Mouse (Mus musculus) adrenal gland, postnatal 10 days (tissue): ENCODE measurements around the gene Gm9789. TPM values are rescaled to one million over a fixed set of nuclear protein-coding genes. Genes with fewer than 3 reads are reported as not detected.
"Not testable (repeated sequence)": the region's sequence is repeated elsewhere in the genome, so short reads cannot be mapped to it uniquely, and the experiment has no call there.

ENCODE experiments used
- DNase-seq: peaks from one replicate; pipeline ENCODE4 v3.0.0; 2021; ENCODE audit warnings: mixed read lengths
- long read RNA-seq, 2 experiments: library from polyadenylated mRNA; stranded (forward); transcript quantifications; one replicate each; pipeline ENCODE4 v2.0.0; 2021
- total RNA-seq, 2 experiments: library from RNA; stranded (reverse); gene quantifications; 2 replicates each; pipeline ENCODE4 v1.2.3; 2021

Gm9789 gene
- total RNA-seq: not detected
- long read RNA-seq, experiment 1: 0 reads
- long read RNA-seq, experiment 2: 0 reads

GRCm38 (mm10) chr16:89157652-89158051 is at the start of gene Gm9789:
Gm9789 (plus strand) TSS chr16:89157952.
- DNase-seq: no peak

- DNase-seq: no peak
Observed at GRCm38 (mm10) chr16:89140551-89140950, 17.2 kb upstream of the Gm9789 start, which contains the start of gene Gm6358. Gm6358 (plus strand) TSS chr16:89140851.

GRCm38 (mm10) chr16:89150786-89151185 is 7.0 kb upstream of the Gm9789 start, which contains the start of gene Gm10061:
Gm10061 (plus strand) TSS chr16:89151086.
- DNase-seq: no peak

- not testable (repeated sequence) for DNase-seq
Observed at GRCm38 (mm10) chr16:89169190-89169589, 11.4 kb downstream of the Gm9789 start, which contains the start of gene Gm7735. Gm7735 (plus strand) TSS chr16:89169490.

DNA sequence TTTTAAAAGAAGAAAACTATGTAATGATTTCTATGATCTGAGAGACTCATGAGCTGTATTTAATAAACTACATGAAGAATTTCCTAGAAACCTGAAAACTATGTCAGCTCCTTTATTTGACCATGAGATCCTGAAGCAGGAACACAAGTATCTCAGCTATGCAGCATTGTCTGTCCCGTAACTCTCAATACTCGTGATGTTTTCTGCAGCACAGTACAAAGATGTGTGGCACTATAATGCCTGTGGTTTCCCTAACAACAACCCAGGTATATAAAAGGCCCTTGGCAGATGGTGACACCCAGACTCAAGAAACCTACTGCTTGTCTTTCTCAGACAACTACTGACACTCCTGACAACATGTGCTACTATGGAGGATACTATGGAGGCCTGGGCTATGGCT is 16.7 kb downstream of the Gm9789 start, which contains the start of gene 1110057P08Rik:
Gene 1110057P08Rik, plus strand, starts transcription at position 301 of the 400 bp plus-strand sequence.
- no peak for DNase-seq

GRCm38 (mm10) chr16:89188621-89189020 is 30.9 kb downstream of the Gm9789 start:
- DNase-seq: no peak

DNA sequence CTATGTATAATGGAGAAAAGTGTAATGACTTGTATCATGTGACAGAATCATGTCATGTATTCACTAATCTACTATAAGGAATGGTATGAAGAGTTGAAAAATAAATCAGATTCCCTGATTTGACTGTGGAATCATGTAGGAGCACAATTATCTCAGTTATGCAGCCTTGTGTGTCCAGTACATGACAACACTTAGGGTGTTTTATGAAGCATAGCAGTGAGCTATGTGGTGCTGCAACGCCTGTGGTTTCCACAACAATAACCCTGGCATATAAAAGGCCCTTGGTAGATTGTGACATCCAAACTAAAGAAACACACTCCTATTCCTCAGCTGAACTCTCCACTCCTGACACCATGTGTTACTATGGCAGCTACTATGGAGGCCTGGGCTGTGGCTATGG is 47.8 kb downstream of the Gm9789 start, which contains the start of gene Krtap20-2:
Gene Krtap20-2, plus strand, starts transcription at position 301 of the 400 bp plus-strand sequence.
- DNase-seq: no peak

Other genes starting within 250 kb of the Gm9789 start
- gene Krtap19-9b, start 225.7 kb upstream of the Gm9789 start, total RNA-seq: not detected
- not detected for gene Krtap16-3, start 195.1 kb upstream of the Gm9789 start, total RNA-seq
- gene Krtap22-2, start 147.2 kb upstream of the Gm9789 start, total RNA-seq: not detected
- gene Gm10229, start 142.7 kb upstream of the Gm9789 start, total RNA-seq: not detected
- gene Krtap6-1, start 126.3 kb upstream of the Gm9789 start, total RNA-seq: not detected
- gene Gm10228, start 116.5 kb upstream of the Gm9789 start, total RNA-seq: not detected
- not detected for gene Krtap6-5, start 110.1 kb upstream of the Gm9789 start, total RNA-seq
- gene 1110025L11Rik, start 94.0 kb upstream of the Gm9789 start, total RNA-seq: not detected
- gene Krtap6-3, start 73.9 kb upstream of the Gm9789 start, total RNA-seq: not detected
- not detected for gene Gm6358, start 17.1 kb upstream of the Gm9789 start, total RNA-seq
- not detected for gene Gm10061, start 6.9 kb upstream of the Gm9789 start, total RNA-seq
- not detected for gene Gm7735, start 11.5 kb downstream of the Gm9789 start, total RNA-seq
- gene 1110057P08Rik, start 16.8 kb downstream of the Gm9789 start, total RNA-seq: not detected
- gene Krtap20-2, start 47.9 kb downstream of the Gm9789 start, total RNA-seq: not detected
- not detected for gene Krtap21-1, start 245.9 kb downstream of the Gm9789 start, total RNA-seq